Mouse (Mus musculus) adrenal gland (tissue): Measurements from ENCODE around the gene Ctnna2.

Experiments
- intact Hi-C: fragments of 180-260 bp; cut with DNase I; formaldehyde crosslinking; loops from one replicate; pipeline ENCODE4 v1.15.1; 2025

The Ctnna2 gene

DNA sequence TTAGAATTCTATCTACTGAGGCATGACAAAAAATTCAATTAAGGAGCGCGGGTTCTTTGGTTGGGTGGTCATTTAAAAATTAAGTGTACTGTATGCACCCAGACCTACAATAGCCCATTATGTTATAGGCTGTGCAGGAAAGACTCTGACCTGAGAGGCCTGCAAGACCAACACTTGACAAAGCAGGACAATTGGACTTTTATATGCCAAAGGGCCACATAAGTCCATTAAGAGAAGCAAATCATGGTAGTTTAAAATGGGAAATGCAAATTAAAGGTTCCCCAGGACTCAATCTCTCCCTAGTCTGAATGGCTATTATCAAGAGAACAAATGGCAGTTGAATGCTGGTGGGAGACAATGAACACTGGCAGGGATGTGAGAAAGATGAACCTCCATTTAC, 790.9 kb downstream of the Ctnna2 start:
- intact Hi-C loops: no loop called here

- intact Hi-C loops: no loop called here
Observed at GRCm38 (mm10) chr6:77185751-77186150, 793.7 kb downstream of the Ctnna2 start.

- intact Hi-C loops: no loop called here
Observed at GRCm38 (mm10) chr6:77184896-77185295, 794.6 kb downstream of the Ctnna2 start.

DNA sequence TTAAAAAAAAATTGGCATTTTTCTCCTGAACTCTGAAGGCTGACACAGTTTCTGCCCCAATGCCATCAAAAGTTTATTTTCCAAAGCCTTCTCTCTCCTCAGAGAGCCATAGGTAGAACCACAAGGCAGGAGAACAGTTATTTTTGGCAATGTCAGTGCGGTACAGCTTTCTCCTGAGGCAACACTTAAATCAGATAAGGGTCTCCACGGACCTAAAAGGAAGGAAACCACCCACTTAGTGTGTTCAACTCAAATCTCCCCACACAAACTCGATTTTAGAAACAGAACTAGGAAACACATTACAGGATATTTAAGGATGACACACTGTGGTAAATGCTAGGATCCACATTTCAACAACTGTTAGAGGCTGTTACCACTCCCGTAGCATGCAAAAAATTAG, 803.7 kb downstream of the Ctnna2 start:
- intact Hi-C loops: no loop called here

- intact Hi-C loops: no loop called here
Observed at GRCm38 (mm10) chr6:77157028-77157427, 822.5 kb downstream of the Ctnna2 start.

DNA sequence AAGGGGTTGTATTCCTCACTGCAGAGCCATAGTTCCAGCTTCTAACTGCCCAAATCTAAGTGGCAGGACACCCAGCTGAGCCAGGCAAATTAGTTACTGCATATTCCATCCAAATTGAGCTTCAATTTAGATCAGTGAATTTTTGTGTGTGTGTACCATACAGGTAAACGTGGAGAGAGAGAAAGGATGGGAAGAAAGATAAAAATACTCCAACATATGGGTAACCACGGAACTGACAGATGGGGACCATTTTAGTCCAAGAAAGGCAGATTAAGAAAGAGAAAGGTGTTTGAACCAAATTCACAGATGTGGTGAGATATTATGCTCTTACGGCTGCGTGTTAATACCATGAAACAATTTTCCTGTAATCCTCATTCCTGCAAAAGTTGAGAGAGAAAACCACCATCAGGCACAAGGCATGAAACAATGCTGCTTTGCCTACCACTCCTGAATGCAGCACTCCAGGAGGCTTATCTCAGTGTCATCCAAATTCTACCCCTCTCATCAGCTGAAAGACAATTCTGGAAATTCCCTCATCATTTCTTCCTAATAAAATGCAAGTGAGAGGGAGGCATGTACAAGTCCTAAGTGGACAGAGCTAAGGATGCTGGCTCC, 840.1 kb downstream of the Ctnna2 start:
- intact Hi-C loops: no loop called here

DNA sequence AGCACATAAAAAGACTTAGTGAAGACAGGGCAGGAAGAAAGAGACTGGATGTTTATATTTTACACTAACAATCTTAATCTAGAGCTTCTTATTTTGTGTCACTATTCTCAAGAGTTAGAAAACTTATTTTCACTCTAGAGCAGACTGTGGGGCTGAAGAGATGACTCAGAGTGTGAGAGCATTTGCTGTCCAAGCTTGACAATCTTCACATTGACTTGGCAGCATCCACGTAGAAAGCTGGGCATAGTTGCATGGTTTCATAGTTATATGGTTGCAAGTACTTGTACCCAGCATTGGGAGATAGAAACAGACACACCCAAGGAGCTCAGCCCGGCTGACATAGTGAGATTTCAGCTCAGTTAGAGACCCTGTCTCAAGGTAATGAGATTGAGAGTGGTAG, 858.6 kb downstream of the Ctnna2 start:
- intact Hi-C loops: no loop called here

DNA sequence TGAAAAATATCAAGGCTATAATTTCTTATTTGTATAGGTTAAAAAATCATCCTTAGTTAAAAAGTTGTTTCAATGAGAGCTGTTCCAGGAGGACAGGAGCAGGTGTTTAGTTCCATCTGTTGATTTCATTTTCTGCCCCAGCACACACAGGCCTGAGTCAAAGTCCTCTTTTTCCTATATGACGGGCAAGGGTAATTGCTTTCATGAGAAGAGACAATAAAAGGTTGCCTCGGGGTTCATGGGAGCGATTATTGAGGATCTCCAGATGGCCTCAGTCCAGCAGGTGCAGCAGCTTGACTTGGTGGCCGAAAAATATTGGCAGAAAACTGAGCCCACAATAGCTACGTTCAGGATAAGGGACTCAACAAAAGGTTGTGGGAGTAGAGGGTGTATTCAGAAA, 859.0 kb downstream of the Ctnna2 start:
- intact Hi-C loops: no loop called here

DNA sequence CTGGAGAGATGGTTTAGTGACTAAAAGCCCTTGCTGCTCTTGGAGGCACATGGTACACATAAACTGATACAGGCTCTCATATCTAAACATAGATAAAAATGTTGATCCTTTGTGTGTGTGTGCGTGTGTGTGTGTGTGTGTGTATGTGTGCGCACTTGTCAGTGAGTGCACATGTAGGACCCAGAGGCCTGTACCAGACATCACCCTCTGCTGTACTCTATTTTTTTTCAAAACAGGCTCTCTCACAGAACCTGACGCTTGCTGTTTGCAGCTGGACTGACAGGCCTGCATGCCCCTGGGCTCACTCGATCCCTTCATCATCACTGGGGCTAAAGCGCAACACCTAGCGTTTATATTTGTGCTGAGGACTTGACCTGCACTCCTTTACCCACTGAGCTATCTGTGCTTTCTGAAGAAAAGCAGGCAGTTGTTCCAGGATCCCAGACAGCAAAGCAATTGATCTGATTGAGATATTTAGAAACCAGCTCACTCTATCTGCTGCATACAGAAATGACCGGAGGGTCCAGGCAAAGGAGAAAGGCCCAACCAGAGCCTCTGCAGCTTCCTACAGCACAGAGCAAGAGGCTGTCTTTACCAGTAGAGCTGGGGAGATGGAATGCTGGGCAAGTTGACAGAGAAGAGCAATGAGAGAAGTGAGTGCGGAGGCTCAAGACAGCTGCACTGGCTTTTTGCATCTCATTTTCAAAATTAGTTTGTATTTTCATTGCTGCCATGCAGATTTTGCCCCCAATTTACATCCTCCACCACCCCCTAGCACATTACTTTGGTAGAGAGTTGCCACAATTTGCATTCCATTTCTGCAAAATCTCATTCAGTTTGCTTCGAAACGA, 870.2 kb downstream of the Ctnna2 start:
- intact Hi-C loops: no loop called here

GRCm38 (mm10) chr6:77101047-77101446, 878.5 kb downstream of the Ctnna2 start:
- intact Hi-C loops: no loop called here

GRCm38 (mm10) chr6:77098540-77098939, 881.0 kb downstream of the Ctnna2 start:
- intact Hi-C loops: no loop called here

GRCm38 (mm10) chr6:77075396-77076376, 903.8 kb downstream of the Ctnna2 start:
- intact Hi-C loops: no loop called here

GRCm38 (mm10) chr6:77069595-77069994, 909.9 kb downstream of the Ctnna2 start:
- intact Hi-C loops: no loop called here

- intact Hi-C loops: no loop called here
Observed at GRCm38 (mm10) chr6:77050690-77051089, 928.8 kb downstream of the Ctnna2 start.

DNA sequence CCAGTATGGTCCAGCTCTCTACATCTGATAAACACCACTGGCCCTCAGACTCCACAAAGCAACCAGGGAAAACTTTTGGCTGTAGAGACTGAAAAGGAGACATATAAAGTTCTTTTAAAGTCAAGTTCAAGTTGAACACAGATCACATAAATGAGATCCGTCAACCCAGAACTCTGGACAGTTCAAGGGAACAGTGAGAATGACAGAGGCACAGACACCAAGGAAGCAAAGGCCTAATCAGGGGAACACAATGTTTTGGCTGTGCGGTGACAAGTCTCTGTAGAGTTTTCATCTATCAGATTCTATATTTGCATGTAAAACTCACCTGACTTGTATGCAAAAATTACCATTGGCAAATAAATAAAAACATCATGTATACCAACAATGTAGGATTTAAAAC, 929.3 kb downstream of the Ctnna2 start:
- intact Hi-C loops: no loop called here

DNA sequence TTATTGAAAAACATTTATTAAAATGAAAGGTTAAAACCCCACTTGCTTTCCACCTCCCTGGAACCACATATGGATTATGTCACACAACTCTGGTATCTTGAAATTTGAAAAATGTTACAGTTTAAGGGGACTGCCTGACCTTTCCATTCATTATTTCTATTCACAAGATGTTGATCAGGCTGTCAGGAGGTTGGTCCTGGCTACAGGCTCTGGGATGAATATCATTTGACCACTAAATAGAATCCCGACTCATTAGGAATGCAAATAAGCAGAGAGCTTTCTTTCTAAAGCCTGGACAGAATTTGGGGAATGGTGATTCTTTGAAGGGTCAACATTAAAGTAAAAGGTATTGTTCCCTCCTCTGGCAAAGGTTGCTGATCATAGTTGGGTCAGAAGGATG, 931.9 kb downstream of the Ctnna2 start:
- intact Hi-C loops: no loop called here

GRCm38 (mm10) chr6:77025066-77025465, 954.4 kb downstream of the Ctnna2 start:
- intact Hi-C loops: no loop called here

GRCm38 (mm10) chr6:77013194-77013593, 966.3 kb downstream of the Ctnna2 start:
- intact Hi-C loops: no loop called here

- intact Hi-C loops: no loop called here
Observed at GRCm38 (mm10) chr6:77011001-77011400, 968.5 kb downstream of the Ctnna2 start.

GRCm38 (mm10) chr6:76992128-76992527, 987.4 kb downstream of the Ctnna2 start:
- intact Hi-C loops: no loop called here

DNA sequence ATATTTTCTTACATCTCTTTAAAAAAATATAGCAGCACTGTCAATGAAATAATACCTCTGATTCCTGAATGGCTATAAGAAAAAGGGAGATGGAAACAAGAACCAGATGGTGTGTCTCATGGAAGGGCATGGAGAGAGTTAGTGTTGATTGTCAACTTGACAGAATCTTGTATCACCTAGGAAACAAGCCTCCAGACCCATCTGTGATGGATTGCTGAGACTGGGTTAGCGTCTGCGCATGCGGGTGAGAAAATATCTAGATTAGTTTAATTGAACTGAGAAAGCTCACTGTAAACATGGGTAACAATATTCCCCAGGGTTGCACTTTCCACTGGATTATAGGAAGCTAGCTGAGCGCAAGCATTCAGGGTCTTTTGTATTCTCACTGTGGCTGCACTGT, 994.7 kb downstream of the Ctnna2 start:
- intact Hi-C loops: no loop called here

GRCm38 (mm10) chr6:76981651-76982050, 997.8 kb downstream of the Ctnna2 start:
- intact Hi-C loops: no loop called here
